Mouse (Mus musculus): ENCODE results near the gene Plekhh1.

GRCm38 (mm10) chr12:79007126-79007753 lies 21.7 kb upstream of the Plekhh1 start, which contains the start of gene Tmem229b:
- TF ChIP-seq CTCF (IDR thresholded peaks at IDR 0.05; ENCODE audit: low read depth) (no peak), EP300 (IDR thresholded peaks at IDR 0.05; ENCODE audit: low read depth) (no peak)

Data from liver, embryonic 14.5 days (tissue).